Mouse (Mus musculus) midbrain, postnatal 0 days (tissue): ENCODE measurements around the gene Gm20696. TPM values are rescaled to one million over a fixed set of nuclear protein-coding genes. Genes with fewer than 3 reads are reported as not detected.

Experiments
- ATAC-seq: fragments of 200-750 bp; cut with Nextera tagmentation; 2 replicates; pipeline ENCODE4 v1.8.0; 2017; ENCODE audit warnings: moderate number of reproducible peaks, mild to moderate bottlenecking, moderate TSS enrichment, moderate library complexity; ENCODE audit not compliant: low FRiP score
- DNase-seq: peaks from one replicate; pipeline ENCODE4 v3.0.0-alpha.2; 2015; ENCODE audit warnings: low spot score
- H3K27ac ChIP-seq: fragments of 300-500 bp; sonication (generic); 2 replicates; pipeline ENCODE4 v1.5.1; 2014; ENCODE audit warnings: low read depth, mild to moderate bottlenecking, low read length, mixed read lengths
- H3K27me3 ChIP-seq: fragments of 300-500 bp; sonication (generic); 2 replicates; pipeline ENCODE4 v1.6.1; 2014; ENCODE audit warnings: low read length, control low read depth, mixed read lengths; ENCODE audit not compliant: insufficient read depth
- H3K36me3 ChIP-seq: fragments of 300-500 bp; sonication (generic); 2 replicates; pipeline ENCODE4 v1.6.1; 2014; ENCODE audit warnings: low read length, control low read depth, mixed read lengths; ENCODE audit not compliant: insufficient read depth
- H3K4me1 ChIP-seq: fragments of 300-500 bp; sonication (generic); 2 replicates; pipeline ENCODE4 v1.6.1; 2014; ENCODE audit warnings: mild to moderate bottlenecking, control low read depth, antibody characterized with exemption, low read length, mixed read lengths; ENCODE audit not compliant: insufficient read depth
- H3K4me2 ChIP-seq: fragments of 300-500 bp; sonication (generic); 2 replicates; pipeline ENCODE4 v1.6.1; 2014; ENCODE audit warnings: low read depth, mild to moderate bottlenecking, low read length, mixed read lengths; ENCODE audit not compliant: poor library complexity, severe bottlenecking
- H3K4me3 ChIP-seq: fragments of 300-500 bp; sonication (generic); 2 replicates; pipeline ENCODE4 v1.5.1; 2014; ENCODE audit warnings: low read depth, mild to moderate bottlenecking, low read length, moderate library complexity
- H3K9ac ChIP-seq: fragments of 300-500 bp; sonication (generic); replicated peaks from 2 replicates; pipeline ENCODE4 v1.6.1; 2014; ENCODE audit warnings: mild to moderate bottlenecking, low read length, moderate library complexity, mixed read lengths; ENCODE audit not compliant: poor library complexity, severe bottlenecking
- H3K9me3 ChIP-seq: fragments of 300-500 bp; sonication (generic); 2 replicates; pipeline ENCODE4 v1.6.1; 2016; ENCODE audit warnings: low read length, control low read depth
- CTCF ChIP-seq: IDR thresholded peaks from 2 replicates; pipeline ENCODE4 v1.5.1; 2016; ENCODE audit warnings: antibody characterized with exemption, mild to moderate bottlenecking
- WGBS: fragments of 180-500 bp; shearing (Covaris S2); extraction: QIAGEN DNeasy Blood & Tissue Kit; methylation state at CpG from one replicate; pipeline ENCODE4 v1.1.7; 2014; 5-methylcytosine and 5-hydroxymethylcytosine counted together
- polyA plus RNA-seq: library from polyadenylated mRNA; unstranded; fragments of >200 nt; fragmentation: Nextera tagmentation; extraction: Ambion mirVana; gene quantifications from 2 replicates; pipeline ENCODE4 v1.2.1, GENCODE M21; 2015
- total RNA-seq: library from RNA; depleted of rRNA; stranded (reverse); fragments of >200 nt; gene quantifications from 2 replicates; pipeline ENCODE4 v1.2.3, GENCODE M21; 2014

Gene Gm20696
- total and polyA plus RNA-seq, 2 experiments from 2014 or later, result 1.1 to 2.9 TPM

DNA sequence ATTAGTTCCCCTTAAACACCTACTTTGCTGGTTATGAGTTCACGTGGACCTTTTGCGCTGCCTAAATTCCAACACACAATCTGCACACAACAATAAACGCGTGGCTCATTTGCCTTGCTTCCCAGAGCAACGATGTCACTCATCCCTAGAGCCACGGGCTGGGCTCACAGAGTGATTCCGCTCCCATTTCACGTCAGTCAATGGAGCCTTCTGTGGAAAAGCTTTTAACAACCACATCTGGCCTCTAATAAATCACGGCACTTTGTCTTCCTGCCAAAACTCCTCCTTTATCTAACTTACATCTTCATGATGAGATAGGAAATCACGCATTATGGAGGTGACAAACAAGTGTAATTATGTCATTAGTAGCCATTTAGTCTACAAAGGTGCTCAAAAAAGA lies 318.8 kb downstream of the Gm20696 start:
- Histone ChIP-seq H3K27me3 (no peaks in the 10 kb centered on the region), H3K4me1 (no peaks in the 10 kb centered on the region), H3K27ac (no peak overlapping the region), H3K9ac (no peak overlapping the region), H3K4me2 (no peak overlapping the region), H3K36me3 (no peaks in the 10 kb centered on the region), H3K4me3 (no peak overlapping the region), H3K9me3 (no peaks in the 10 kb centered on the region)
- no peak for DNase-seq
- no peak for ATAC-seq
- TF ChIP-seq CTCF, result no peak
- WGBS, result 54% methylated on average over 10 of the region's 10 CpGs

- no peak overlapping the region for H3K27ac ChIP-seq
- WGBS, result 97% methylated on average over 7 of the region's 7 CpGs
- H3K36me3 ChIP-seq, result no peaks in the 10 kb centered on the region
- H3K27me3 ChIP-seq, result no peaks in the 10 kb centered on the region
- H3K9me3 ChIP-seq, result no peaks in the 10 kb centered on the region
- no peak overlapping the region for H3K4me2 ChIP-seq
- no peak overlapping the region for H3K9ac ChIP-seq
- H3K4me1 ChIP-seq, result no peaks in the 10 kb centered on the region
- H3K4me3 ChIP-seq, result no peak overlapping the region
- DNase-seq (no peak), ATAC-seq (no peak)
- TF ChIP-seq CTCF, result no peak
Measured at GRCm38 (mm10) chr6:99344966-99345365, 321.6 kb downstream of the Gm20696 start.

GRCm38 (mm10) chr6:99344357-99344756 lies 322.2 kb downstream of the Gm20696 start:
- Histone ChIP-seq H3K4me3 (no peak overlapping the region), H3K4me2 (no peak overlapping the region), H3K9me3 (no peaks in the 10 kb centered on the region), H3K27me3 (no peaks in the 10 kb centered on the region), H3K27ac (no peak overlapping the region), H3K4me1 (no peaks in the 10 kb centered on the region; the same call in 1 of the 2 replicates), H3K36me3 (no peaks in the 10 kb centered on the region), H3K9ac (no peak overlapping the region)
- 93% methylated on average over 3 of the region's 3 CpGs for WGBS
- no peak for TF ChIP-seq CTCF
- no peak for DNase-seq
- ATAC-seq, result no peak

DNA sequence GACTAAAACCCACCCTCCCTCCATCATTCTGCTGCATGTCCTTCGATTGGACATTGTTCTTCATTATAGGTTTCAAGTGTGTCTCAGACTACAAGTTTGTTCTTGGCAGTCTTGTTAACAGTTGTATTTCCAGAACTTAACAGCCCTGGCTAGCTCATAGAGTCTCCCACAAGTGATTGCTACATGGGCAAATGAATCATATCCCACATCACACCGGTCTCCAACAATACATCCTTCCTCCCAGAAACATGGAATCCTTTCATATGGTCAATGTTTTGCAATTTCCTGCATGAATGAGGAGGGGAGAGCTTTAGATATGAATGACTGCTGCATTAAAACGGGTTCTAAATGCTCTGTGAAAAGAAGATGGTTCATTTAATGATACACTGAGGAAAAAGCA lies 322.8 kb downstream of the Gm20696 start:
- ATAC-seq (no peak), DNase-seq (no peak)
- no peak overlapping the region for H3K27ac ChIP-seq
- TF ChIP-seq CTCF, result no peak
- no peak overlapping the region for H3K4me2 ChIP-seq
- no peaks in the 10 kb centered on the region; the same call in 1 of the 2 replicates for H3K4me1 ChIP-seq
- no peaks in the 10 kb centered on the region for H3K36me3 ChIP-seq
- H3K9me3 ChIP-seq, result no peaks in the 10 kb centered on the region
- H3K9ac ChIP-seq, result no peak overlapping the region
- no peak overlapping the region for H3K4me3 ChIP-seq
- WGBS, result 89% methylated on average over 3 of the region's 3 CpGs
- no peaks in the 10 kb centered on the region for H3K27me3 ChIP-seq

GRCm38 (mm10) chr6:99342416-99342815 lies 324.2 kb downstream of the Gm20696 start:
- Histone ChIP-seq H3K4me3 (no peak overlapping the region), H3K9ac (no peak overlapping the region), H3K36me3 (no peaks in the 10 kb centered on the region), H3K27me3 (no peaks in the 10 kb centered on the region), H3K4me2 (no peak overlapping the region), H3K9me3 (no peaks in the 10 kb centered on the region), H3K27ac (no peak overlapping the region), H3K4me1 (no peaks in the 10 kb centered on the region; the same call in 1 of the 2 replicates)
- no peak for TF ChIP-seq CTCF
- ATAC-seq, result no peak
- 95% methylated on average over 3 of the region's 3 CpGs for WGBS
- no peak for DNase-seq

DNA sequence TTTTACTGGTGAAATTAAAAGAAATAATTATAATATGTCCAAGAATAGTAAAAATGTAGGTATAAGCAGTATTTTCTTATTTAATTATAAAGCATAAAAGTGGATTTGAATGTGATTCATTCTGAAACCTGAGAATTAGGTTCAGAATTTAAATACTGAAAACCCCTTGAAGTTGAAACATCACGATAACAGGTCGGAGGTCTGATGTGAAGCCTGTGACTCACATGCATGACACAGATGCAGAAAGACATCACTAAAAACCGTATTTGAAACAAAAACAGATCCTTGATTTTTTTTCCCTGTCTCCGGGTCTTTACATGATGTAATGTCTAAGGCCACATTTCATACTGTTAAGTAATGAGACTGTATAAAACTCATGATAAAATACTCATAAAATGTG lies 325.7 kb downstream of the Gm20696 start:
- Histone ChIP-seq H3K36me3 (no peaks in the 10 kb centered on the region), H3K4me3 (no peak overlapping the region), H3K27me3 (no peaks in the 10 kb centered on the region), H3K27ac (no peak overlapping the region), H3K9me3 (no peaks in the 10 kb centered on the region), H3K4me1 (no peaks in the 10 kb centered on the region; the same call in 1 of the 2 replicates), H3K9ac (no peak overlapping the region), H3K4me2 (no peak overlapping the region)
- 83% methylated on average over 4 of the region's 4 CpGs for WGBS
- ATAC-seq (no peak), DNase-seq (no peak)
- no peak for TF ChIP-seq CTCF
